Mouse (Mus musculus) forebrain, embryonic 10.5 days (tissue): ENCODE measurements at regions not wholly inside any gene's neighbourhood (a gene's known extent, or its start where the extent isn't known, plus 50 kb on each side); places are given as distances from the start of the nearest gene placed in this dataset.

ENCODE experiments used
- DNase-seq: peaks from one replicate; pipeline ENCODE4 v3.0.0-alpha.2; 2017; ENCODE audit warnings: low spot score; ENCODE audit errors: extremely low spot score
- H3K27ac ChIP-seq: fragments of 300-500 bp; sonication (generic); 2 replicates; pipeline ENCODE4 v1.5.1; 2016; ENCODE audit warnings: mild to moderate bottlenecking
- H3K27me3 ChIP-seq: fragments of 300-500 bp; sonication (generic); 2 replicates; pipeline ENCODE4 v1.6.1; 2016; ENCODE audit warnings: mild to moderate bottlenecking; ENCODE audit not compliant: poor library complexity, severe bottlenecking
- H3K36me3 ChIP-seq: fragments of 300-500 bp; sonication (generic); replicated peaks from 2 replicates; pipeline ENCODE4 v1.6.1; 2016; ENCODE audit warnings: mild to moderate bottlenecking, moderate library complexity
- H3K4me1 ChIP-seq: fragments of 300-500 bp; sonication (generic); 2 replicates; pipeline ENCODE4 v1.6.1; 2016
- H3K4me3 ChIP-seq: fragments of 300-500 bp; sonication (generic); 2 replicates; pipeline ENCODE4 v1.5.1; 2016; ENCODE audit warnings: mild to moderate bottlenecking, moderate library complexity
- H3K9me3 ChIP-seq: fragments of 300-500 bp; sonication (generic); 2 replicates; pipeline ENCODE4 v1.6.1; 2016; ENCODE audit warnings: mild to moderate bottlenecking, moderate library complexity
- WGBS: fragments of 180-500 bp; shearing (Covaris S2); methylation state at CpG from one replicate; pipeline ENCODE4 v1.1.7; 2016; 5-methylcytosine and 5-hydroxymethylcytosine counted together

DNA sequence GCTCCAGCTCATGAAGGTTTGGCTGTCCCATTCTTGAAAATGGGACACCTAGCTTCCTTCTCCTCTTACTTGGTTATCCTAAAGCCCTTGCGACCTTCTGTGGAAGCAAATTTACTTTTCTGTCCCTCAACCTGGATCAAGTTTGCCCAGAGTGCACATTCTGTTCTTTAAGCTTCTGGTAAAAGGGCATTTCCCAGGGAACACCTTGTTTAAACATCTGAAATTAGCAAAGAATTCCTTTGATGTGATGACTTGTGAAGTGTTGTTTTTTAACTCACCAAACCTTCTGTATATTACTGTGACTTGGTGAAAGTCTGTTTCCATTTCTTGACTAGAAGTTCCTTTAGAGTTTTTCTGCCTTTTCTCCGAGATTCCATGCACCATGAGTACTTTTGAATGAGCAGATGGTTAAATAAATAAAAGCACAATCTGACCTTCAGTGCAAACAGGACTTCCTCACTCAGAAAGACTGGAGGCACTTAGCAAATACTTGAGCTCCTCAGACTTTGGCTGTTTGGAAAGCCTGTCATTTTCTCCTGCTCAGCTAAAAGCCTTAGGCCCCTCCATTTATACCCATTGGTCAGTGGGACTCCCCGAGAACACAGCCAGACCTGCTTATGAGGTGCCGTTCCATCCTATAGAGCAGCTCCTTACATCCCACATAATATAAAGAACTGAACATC is 69.3 kb upstream of the Rprm start:
- DNase-seq, result no peak
- no peak overlapping the region for H3K4me3 ChIP-seq
- H3K9me3 ChIP-seq, result no peaks in the 10 kb centered on the region
- H3K36me3 ChIP-seq, result no peaks in the 10 kb centered on the region
- H3K27ac ChIP-seq, result no peak overlapping the region
- H3K4me1 ChIP-seq, result peaks cover 8% of the 10 kb centered on the region
- no peaks in the 10 kb centered on the region for H3K27me3 ChIP-seq
- WGBS, result 86% methylated on average over 4 of the region's 4 CpGs

DNA sequence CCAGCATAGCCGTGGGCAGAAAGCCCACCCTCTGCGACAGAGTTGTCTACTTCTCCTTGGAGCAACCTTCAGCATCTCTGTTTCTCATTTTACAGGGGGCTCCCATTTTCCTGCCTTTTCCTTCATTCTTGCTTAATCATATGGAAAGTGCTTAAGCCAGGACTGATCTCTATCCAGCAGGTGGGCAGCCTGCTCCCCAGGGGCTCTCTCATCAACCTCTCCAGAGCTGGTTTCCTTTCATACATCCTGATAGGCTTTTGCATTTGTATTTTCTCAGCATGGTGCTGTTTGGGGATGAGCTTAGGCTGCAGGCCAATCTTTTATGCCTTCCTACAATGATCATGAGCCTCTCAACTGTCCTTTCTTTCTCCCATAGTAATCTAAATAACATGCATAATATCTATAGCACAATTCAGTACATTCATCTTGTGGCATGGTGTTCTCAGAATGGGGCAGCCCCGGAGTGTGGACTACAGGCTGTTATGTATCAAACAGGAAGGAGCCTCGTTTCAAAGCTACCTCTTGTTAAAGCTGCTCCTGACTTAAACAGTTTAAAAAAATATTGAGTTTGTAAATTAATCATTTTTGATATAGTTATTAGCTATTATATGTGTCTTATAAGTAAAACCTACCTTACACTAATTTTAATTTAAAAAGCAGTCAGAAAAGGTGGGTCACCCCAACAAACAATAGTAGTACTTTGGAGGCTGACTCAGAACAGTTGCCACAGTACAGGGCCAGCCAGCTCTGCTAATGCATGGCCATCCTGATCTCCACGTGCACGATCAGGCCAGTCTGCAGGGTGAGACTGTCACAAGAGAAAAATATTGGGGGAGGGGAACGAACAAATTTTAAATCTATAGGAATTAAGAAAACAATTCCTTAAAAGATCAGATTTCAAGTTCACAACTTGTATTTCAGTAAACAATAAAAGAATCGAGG is 73.6 kb upstream of the Rprm start:
- Histone ChIP-seq H3K36me3 (no peaks in the 10 kb centered on the region), H3K27me3 (no peaks in the 10 kb centered on the region), H3K27ac (no peak overlapping the region), H3K4me1 (peaks cover 8% of the 10 kb centered on the region), H3K9me3 (no peaks in the 10 kb centered on the region), H3K4me3 (no peak overlapping the region)
- 37% methylated on average over 8 of the region's 8 CpGs for WGBS
- no peak for DNase-seq

DNA sequence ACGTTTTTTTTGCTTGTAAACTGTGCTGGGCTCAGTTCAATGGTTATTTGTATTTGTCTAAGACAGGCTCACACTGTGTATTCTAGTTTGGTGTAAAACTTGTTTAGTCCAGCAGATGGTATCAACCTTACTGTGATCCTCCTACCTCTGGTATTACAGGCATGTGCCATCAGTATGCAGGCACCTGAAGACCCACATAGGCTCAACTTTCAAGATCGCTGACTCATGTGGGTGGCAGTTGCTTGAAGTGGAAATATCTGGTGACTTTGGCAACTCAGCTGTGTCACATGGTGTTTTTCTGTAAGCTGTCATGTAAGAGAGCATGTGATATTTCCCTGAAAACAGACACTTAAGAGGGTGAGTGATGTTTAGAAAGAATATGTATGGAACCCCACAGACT is 92.2 kb upstream of the Rprm start:
- no peaks in the 10 kb centered on the region for H3K27me3 ChIP-seq
- H3K27ac ChIP-seq, result no peak overlapping the region
- no peaks in the 10 kb centered on the region for H3K9me3 ChIP-seq
- no peaks in the 10 kb centered on the region for H3K36me3 ChIP-seq
- 85% methylated on average over 2 of the region's 2 CpGs for WGBS
- no peak for DNase-seq
- H3K4me3 ChIP-seq, result no peak overlapping the region
- no peaks in the 10 kb centered on the region for H3K4me1 ChIP-seq

DNA sequence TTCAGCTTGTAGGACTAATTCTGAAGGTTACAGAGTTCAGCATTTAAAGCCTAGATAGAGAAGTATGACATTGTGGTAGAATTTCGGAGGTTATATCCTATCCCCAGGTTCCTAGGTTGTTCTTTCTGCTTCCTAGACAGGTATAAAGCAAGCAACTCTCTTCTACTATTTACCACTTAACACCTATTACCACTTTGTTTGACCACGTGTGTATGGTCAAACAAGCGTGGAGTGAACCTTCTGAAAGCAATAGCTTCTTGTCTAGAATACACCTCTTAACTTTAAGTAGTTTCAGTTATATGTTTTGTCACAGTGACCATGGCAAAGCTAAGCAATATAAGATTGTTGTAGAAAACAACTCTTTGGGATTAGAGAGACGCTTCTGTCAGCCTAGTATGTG is 105.5 kb upstream of the Rprm start:
- WGBS, result 90% methylated on average over 4 of the region's 4 CpGs

DNA sequence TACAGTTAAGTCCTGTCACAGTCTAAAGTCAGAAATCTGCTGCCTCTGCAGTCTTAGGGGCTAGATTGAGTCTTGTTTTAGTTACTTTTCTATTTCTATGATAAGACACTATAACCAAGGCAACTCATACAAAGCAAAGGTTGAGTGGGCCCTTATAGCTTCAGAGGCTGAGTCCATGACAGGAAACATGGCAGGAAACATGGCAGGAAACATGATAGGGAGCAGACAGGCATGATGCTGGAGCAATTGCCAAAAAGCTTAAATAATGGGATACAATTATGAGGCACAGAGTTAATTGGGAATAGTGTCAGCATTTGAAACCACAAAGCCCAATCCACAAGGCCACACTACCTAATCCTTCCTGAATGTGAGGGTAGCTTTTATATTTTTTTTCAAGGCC is 113.0 kb upstream of the Rprm start:
- Histone ChIP-seq H3K4me1 (no peaks in the 10 kb centered on the region), H3K9me3 (no peaks in the 10 kb centered on the region), H3K4me3 (no peak overlapping the region), H3K27me3 (no peaks in the 10 kb centered on the region), H3K27ac (no peak overlapping the region), H3K36me3 (no peaks in the 10 kb centered on the region)
- no peak for DNase-seq

More for the DNA sequence above, 105.5 kb upstream of the Rprm start:
- Histone ChIP-seq H3K4me1 (no peaks in the 10 kb centered on the region), H3K4me3 (no peak overlapping the region), H3K27ac (no peak overlapping the region), H3K9me3 (no peaks in the 10 kb centered on the region), H3K36me3 (no peaks in the 10 kb centered on the region), H3K27me3 (no peaks in the 10 kb centered on the region)
- DNase-seq, result no peak

DNA sequence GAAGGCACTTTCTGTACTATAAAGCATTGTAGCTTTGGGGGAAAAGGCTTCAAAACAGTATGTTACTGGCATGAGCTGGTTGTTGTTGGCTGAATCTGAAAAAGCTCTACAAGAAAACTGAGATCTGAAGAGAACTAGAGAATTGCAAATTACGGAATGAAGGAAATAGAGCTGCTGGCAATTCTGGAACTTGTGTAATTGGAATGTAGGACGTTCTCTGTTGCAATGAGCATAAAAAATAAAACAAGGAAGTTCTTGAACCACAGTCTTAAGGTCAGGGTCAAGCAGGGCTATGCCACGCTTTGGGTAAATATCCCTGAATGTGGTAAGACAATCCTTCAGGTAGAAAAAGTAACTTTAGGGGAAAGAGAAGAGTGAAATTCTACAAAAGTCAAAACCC is 130.2 kb upstream of the Rprm start:
- Histone ChIP-seq H3K36me3 (no peaks in the 10 kb centered on the region), H3K9me3 (no peaks in the 10 kb centered on the region), H3K4me3 (no peak overlapping the region), H3K4me1 (no peaks in the 10 kb centered on the region), H3K27ac (no peak overlapping the region), H3K27me3 (no peaks in the 10 kb centered on the region)
- WGBS, result 84% methylated on average over 3 of the region's 3 CpGs
- DNase-seq, result no peak

DNA sequence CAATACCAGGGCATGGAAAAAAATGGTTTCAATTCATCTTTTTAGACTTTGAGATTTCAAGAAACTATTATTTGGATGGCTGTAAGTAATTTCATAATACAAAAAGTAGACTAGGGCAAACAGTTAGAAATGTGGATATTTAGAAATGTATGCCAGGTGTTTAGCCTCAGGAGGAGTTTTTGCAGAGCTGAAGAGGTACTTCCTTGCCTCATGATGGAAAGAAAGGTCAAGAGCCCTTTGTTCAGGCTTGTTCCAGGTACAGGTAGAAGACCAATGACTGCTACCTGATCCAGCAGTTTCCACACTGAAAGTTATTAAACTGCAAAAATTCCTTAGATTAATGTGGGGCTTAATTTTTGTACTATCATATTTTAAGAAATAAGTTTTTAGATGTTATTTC is 143.3 kb upstream of the Rprm start:
- Histone ChIP-seq H3K9me3 (no peaks in the 10 kb centered on the region), H3K4me1 (no peaks in the 10 kb centered on the region), H3K27ac (no peak overlapping the region), H3K4me3 (no peak overlapping the region), H3K27me3 (no peaks in the 10 kb centered on the region), H3K36me3 (no peaks in the 10 kb centered on the region)
- DNase-seq, result no peak

DNA sequence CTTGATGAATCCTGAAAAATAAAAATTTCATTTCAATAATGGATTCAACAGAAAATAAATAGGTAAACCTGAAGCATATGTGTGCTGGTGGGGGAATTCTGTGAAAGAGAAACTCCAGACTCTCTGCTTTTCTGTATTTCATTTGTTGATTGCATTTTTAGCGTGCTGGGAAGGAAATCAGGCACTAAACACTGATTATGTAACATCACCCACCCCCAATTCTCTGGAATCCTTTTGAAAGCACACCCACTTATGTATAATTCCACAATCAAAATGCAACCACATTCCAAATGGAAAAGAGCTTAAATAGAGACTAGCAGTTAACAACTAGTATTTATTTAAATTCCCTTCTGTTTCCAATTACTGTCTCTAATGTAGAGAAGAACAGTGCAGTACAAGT is 143.7 kb upstream of the Rprm start:
- H3K4me1 ChIP-seq, result no peaks in the 10 kb centered on the region
- H3K36me3 ChIP-seq, result no peaks in the 10 kb centered on the region
- 81% methylated on average over 1 of the region's 1 CpGs for WGBS
- no peak overlapping the region for H3K4me3 ChIP-seq
- H3K27ac ChIP-seq, result no peak overlapping the region
- H3K9me3 ChIP-seq, result no peaks in the 10 kb centered on the region
- H3K27me3 ChIP-seq, result no peaks in the 10 kb centered on the region
- DNase-seq, result no peak

DNA sequence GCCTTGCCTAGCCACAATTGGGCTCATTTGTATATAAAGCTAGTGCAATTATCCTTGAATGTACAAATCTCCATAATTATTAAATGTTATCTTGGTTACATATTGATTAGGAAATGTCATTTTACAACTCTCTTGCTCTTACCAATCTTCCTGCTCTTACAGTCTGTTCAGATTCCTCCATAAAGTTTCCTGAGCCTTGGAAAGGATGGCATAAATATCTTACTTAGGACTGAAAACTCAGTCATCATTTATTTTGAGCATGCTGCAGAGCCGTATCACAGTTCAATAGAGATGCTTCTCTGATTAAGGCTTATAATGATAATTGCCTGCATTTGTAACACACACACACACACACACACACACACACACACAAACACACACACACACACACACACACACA is 151.4 kb upstream of the Rprm start:
- H3K4me3 ChIP-seq, result no peak overlapping the region
- no peaks in the 10 kb centered on the region for H3K4me1 ChIP-seq
- H3K9me3 ChIP-seq, result no peaks in the 10 kb centered on the region
- no peaks in the 10 kb centered on the region for H3K27me3 ChIP-seq
- no peak overlapping the region for H3K27ac ChIP-seq
- 85% methylated on average over 1 of the region's 1 CpGs for WGBS
- H3K36me3 ChIP-seq, result no peaks in the 10 kb centered on the region
- DNase-seq, result no peak

DNA sequence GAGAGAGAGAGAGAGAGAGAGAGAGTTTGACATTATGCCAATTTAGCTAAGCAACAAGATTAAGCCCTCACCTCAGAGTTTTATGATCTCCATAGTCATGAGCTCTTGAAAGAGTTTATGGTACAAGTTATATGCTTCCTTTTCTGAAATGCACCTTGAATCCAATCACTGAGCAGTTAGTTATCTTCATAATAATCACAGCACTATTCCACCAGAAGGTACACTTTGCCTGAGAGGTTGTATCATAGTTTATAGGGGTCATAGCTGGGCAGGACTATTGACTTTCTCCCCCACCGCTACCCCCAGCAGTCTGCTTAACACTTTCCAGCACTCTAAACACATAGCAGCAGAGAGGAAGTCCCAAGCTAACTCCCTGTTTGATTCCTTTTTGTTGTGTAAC is 151.8 kb upstream of the Rprm start:
- Histone ChIP-seq H3K36me3 (no peaks in the 10 kb centered on the region), H3K27me3 (no peaks in the 10 kb centered on the region), H3K4me3 (no peak overlapping the region), H3K9me3 (no peaks in the 10 kb centered on the region), H3K27ac (no peak overlapping the region), H3K4me1 (no peaks in the 10 kb centered on the region)
- no peak for DNase-seq
- WGBS, result 61% methylated on average over 1 of the region's 1 CpGs

DNA sequence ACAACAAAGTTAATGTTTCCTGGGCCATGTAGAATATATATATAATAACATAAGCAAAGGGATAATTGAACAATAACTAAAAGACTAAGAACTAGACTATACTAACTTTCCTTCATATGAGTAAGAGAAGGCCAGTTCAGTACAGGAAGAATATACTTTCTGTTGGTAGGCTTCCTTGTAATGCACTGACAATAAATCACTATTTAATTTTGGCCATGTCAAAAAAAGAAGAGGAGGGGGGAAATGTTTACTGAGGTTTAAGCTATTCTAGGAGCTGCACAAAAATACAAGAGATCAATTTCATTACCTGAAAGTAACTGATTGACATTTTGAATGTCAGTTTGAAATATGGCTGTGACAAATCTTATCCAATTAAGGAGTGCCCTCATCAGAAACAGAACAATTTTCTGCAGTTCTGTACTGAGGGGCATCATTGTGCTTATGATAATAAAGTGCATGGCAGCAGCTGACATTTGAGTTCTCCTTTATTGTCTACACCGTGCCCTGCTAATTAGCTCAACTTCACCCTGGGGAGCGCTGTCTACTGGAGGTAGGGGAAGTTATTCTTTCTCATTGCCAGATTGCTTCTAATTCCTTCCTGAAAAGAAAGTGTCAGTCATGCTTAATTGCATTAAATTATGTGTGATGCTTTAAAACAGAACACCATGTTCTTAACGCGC is 171.2 kb upstream of the Galnt13 start:
- Histone ChIP-seq H3K4me1 (peaks cover 7% of the 10 kb centered on the region), H3K4me3 (no peak overlapping the region), H3K27ac (no peak overlapping the region), H3K9me3 (no peaks in the 10 kb centered on the region; the same call in 1 of the 2 replicates), H3K36me3 (no peaks in the 10 kb centered on the region), H3K27me3 (no peaks in the 10 kb centered on the region)
- WGBS, result 42% methylated on average over 4 of the region's 4 CpGs
- peak; percentile 14 for DNase-seq

DNA sequence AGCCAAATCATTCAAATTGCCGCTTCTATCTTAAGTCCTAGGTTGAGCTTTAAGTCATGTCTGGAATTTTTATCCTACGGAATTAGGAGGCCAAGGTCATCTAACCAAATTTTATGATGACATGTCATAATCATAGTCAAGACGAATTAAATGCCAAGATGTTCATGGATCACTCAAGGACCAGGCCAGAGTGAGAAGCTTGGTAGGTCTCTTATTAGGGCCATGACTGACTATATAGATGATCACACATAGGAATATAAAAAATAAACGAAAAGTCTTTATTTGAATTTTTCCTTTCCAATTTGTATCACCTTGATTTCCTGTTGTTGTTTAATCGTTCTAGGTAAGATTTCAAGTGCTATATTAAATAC is 170.7 kb upstream of the Galnt13 start:
- no peak overlapping the region for H3K27ac ChIP-seq
- WGBS, result 74% methylated on average over 5 of the region's 5 CpGs

DNA sequence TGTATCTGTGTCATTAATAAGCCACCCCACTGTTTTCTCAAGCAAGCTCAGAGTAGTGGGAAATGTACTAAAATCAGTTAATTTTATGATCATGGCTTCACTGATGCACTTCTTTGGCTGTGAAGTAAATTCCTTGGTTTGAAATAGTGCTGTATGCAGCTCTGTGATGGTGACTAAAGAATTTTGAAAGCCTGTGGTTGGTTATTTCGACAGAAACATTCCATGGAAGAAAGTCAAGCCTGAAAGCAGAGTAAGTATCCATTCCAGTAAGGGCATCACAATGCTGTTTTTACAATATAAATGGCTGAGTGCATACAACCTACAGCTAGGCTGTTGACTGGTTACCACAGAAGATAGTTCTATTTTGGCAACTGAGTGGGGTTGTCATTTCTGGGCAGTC is 154.2 kb upstream of the Galnt13 start:
- Histone ChIP-seq H3K4me3 (no peak overlapping the region), H3K4me1 (no peaks in the 10 kb centered on the region), H3K27me3 (no peaks in the 10 kb centered on the region), H3K9me3 (no peaks in the 10 kb centered on the region), H3K36me3 (no peaks in the 10 kb centered on the region), H3K27ac (no peak overlapping the region)
- 78% methylated on average over 1 of the region's 1 CpGs for WGBS
- no peak for DNase-seq

More for the DNA sequence above, 170.7 kb upstream of the Galnt13 start:
- Histone ChIP-seq H3K27me3 (no peaks in the 10 kb centered on the region), H3K36me3 (no peaks in the 10 kb centered on the region), H3K9me3 (no peaks in the 10 kb centered on the region; the same call in 1 of the 2 replicates), H3K4me3 (no peak overlapping the region), H3K4me1 (peaks cover 7% of the 10 kb centered on the region)
- no peak for DNase-seq
